17 mouse cellular contexts compared by ENCODE assay signal in genomic region chr2:28685895-28686294, GRCm38 (mm10). TPM values are rescaled to one million over a fixed set of nuclear protein-coding genes. Genes with fewer than 3 reads are reported as not detected.
"Had no signal": no experiment of that assay in that cellular context is flagged by ENCODE, and none has a peak within 500 bp of the region (broad histone marks: within the 10 kb centered on the region; RNA-seq: fewer than 3 reads in every experiment).

No protein-coding gene starts in this region.

- H3K27ac ChIP-seq: kidney, postnatal 0 days; layer of hippocampus, adult 2 months; limb, embryonic 13.5 days; liver, embryonic 14.5 days; midbrain, embryonic 12.5 days; neural tube, embryonic 13.5 days had no signal

- ATAC-seq: intestine, postnatal 0 days; midbrain, embryonic 16.5 days had no signal

- H3K9ac ChIP-seq: limb, embryonic 13.5 days; liver, embryonic 14.5 days; midbrain, embryonic 12.5 days; neural tube, embryonic 13.5 days had no signal

- H3K9me3 ChIP-seq: limb, embryonic 13.5 days; midbrain, embryonic 12.5 days; neural tube, embryonic 13.5 days had no signal

- H3K27me3 ChIP-seq: limb, embryonic 13.5 days; midbrain, embryonic 12.5 days; neural tube, embryonic 13.5 days had no signal

- DNase-seq: kidney, adult 9 months; kidney, postnatal 4 days; lung, adult 18-20 months; retina, postnatal 1 day; thymus, adult 18-20 months; thymus, postnatal 14 days had no signal

- H3K4me1 ChIP-seq: limb, embryonic 13.5 days; midbrain, embryonic 12.5 days; neural tube, embryonic 13.5 days had no signal

- H3K4me3 ChIP-seq: layer of hippocampus, adult 2 months; limb, embryonic 13.5 days; midbrain, embryonic 12.5 days; neural tube, embryonic 13.5 days had no signal

- H3K4me2 ChIP-seq: limb, embryonic 13.5 days; midbrain, embryonic 12.5 days; neural tube, embryonic 13.5 days had no signal

RNA-seq across cellular contexts. Expression of gene Spaca9, which starts 13.6 kb away (rescaled TPM):
- total RNA-seq: layer of hippocampus, adult 2 months; left cerebral cortex, postnatal 14 days; liver, adult 2 months; megakaryocyte-erythroid progenitor cell, adult 5-6 weeks had no signal

RNA-seq across cellular contexts. Expression of gene Ak8, which starts 14.1 kb away (rescaled TPM):
- total RNA-seq: liver, adult 2 months; megakaryocyte-erythroid progenitor cell, adult 5-6 weeks had no signal
- polyA plus RNA-seq: intestine, postnatal 0 days had no signal
